Mouse (Mus musculus) G1E (cell line): Measurements from ENCODE around the gene Notch4. TPM values are rescaled to one million over a fixed set of nuclear protein-coding genes. Genes with fewer than 3 reads are reported as not detected.

Experiments
- ATAC-seq: 2 replicates; pipeline ENCODE4 v1.8.0; 2016; ENCODE audit warnings: mild to moderate bottlenecking; ENCODE audit not compliant: insufficient number of reproducible peaks, poor library complexity, low FRiP score, severe bottlenecking; ENCODE audit errors: extremely low read depth
- DNase-seq: peaks from one replicate; pipeline ENCODE4 v3.0.0; 2012; ENCODE audit warnings: low spot score
- H3K27me3 ChIP-seq: 2 replicates; pipeline ENCODE4 v1.6.1; 2012; ENCODE audit warnings: mild to moderate bottlenecking, low read length, inconsistent platforms; ENCODE audit not compliant: insufficient read depth
- H3K36me3 ChIP-seq: replicated peaks from 2 replicates; pipeline ENCODE3; 2012; ENCODE audit warnings: mild to moderate bottlenecking, inconsistent platforms
- H3K4me1 ChIP-seq: 2 replicates; pipeline ENCODE4 v1.6.1; 2012; ENCODE audit warnings: low read depth, low read length, inconsistent platforms, mixed read lengths; ENCODE audit not compliant: insufficient read depth
- H3K4me3 ChIP-seq: 2 replicates; pipeline ENCODE4 v1.5.1; 2012; ENCODE audit warnings: low read depth, mild to moderate bottlenecking, inconsistent platforms, low read length, moderate library complexity, mixed read lengths
- H3K9me3 ChIP-seq: replicated peaks from 2 replicates; pipeline ENCODE4 v1.6.1; 2012; ENCODE audit warnings: inconsistent platforms
- CTCF ChIP-seq: IDR thresholded peaks from 2 replicates; pipeline ENCODE4 v1.5.1; 2012; ENCODE audit warnings: low read depth, low read length, inconsistent platforms, mixed read lengths
- GATA1 ChIP-seq: IDR thresholded peaks from 2 replicates; pipeline ENCODE4 v1.6.1; 2012; ENCODE audit warnings: borderline replicate concordance, low read length, inconsistent platforms, mixed read lengths
- GATA2 ChIP-seq: IDR thresholded peaks from 2 replicates; pipeline ENCODE4 v1.6.1; 2012; ENCODE audit warnings: low read depth, low read length, inconsistent platforms, borderline replicate concordance
- POLR2AphosphoS5 ChIP-seq: IDR thresholded peaks from 2 replicates; pipeline ENCODE4 v1.6.1; 2012; ENCODE audit warnings: low read depth, low read length, inconsistent platforms; ENCODE audit not compliant: insufficient replicate concordance
- TAL1 ChIP-seq: conservative IDR thresholded peaks from 2 replicates; pipeline ENCODE4 v1.6.1; 2012; ENCODE audit warnings: low read depth, low read length, inconsistent platforms, mixed read lengths
- polyA plus RNA-seq: library from polyadenylated mRNA; stranded (reverse); fragments of >175 nt; gene quantifications from 2 replicates; pipeline ENCODE4 v1.2.3, GENCODE M21; 2012
- total RNA-seq, 2 experiments: library from RNA; stranded (forward) in 1 of 2; stranded (reverse) in 1 of 2; fragments of 200-1000 nt in 1 of 2; fragments of >200 nt in 1 of 2; fragmentation: Nextera tagmentation in 1 of 2; gene quantifications; 2 replicates each; pipeline ENCODE4 v1.2.3; 2014 to 2017

The Notch4 gene
- total and polyA plus RNA-seq, 3 experiments = 0.34 to 0.60 (median 0.60) TPM

DNA sequence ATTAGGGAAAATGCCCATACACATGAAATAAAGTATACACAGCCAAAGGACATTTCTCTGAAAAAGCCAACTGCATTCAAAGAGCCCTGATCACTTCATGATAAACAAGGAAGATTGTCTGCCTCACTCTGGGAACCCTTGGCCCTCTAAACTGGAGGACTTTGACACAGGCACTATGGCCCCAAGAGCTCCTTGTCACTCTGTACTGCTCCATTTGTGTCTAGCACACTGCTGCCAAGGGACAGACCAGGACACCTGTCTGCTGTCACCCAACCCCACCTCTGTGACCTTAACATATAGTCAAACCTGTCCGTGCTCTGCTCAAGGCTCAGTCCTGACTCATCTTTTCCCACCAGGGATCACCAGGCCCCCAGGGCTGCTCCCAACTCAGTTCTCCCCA, 17.3 kb upstream of the Notch4 start:
- DNase-seq = no peak
- H3K4me1 ChIP-seq = peaks cover 12% of the 10 kb centered on the region
- TF ChIP-seq CTCF (no peak), GATA1 (no peak), POLR2AphosphoS5 (no peak), GATA2 (no peak)

DNA sequence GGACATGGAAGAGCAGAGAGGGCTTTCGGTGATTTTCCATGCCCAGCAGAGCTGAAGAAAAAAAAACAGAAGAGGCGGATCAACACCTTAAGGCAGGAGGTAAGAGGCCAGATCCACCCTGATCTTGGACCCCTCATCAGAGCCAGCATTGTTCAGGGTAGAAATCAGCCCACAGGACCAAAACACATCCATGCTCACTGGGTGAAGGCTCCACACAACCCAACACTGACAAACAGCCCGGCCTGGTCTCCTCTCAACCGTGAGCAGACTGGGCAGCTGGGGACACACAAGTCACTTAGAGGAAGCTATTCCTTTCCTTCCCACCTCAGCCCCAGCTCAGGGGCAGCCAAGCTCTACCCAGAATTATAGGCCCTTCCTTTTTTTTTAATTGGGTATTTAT, 16.5 kb upstream of the Notch4 start:
- H3K27me3 ChIP-seq = no peaks in the 10 kb centered on the region; the same call in 1 of the 2 replicates
- H3K36me3 ChIP-seq = peaks cover 20% of the 10 kb centered on the region
- no peak overlapping the region for H3K4me3 ChIP-seq
- no peak for DNase-seq
- peaks cover 6% of the 10 kb centered on the region for H3K4me1 ChIP-seq
- H3K9me3 ChIP-seq = no peaks in the 10 kb centered on the region
- no peak for ATAC-seq
- TF ChIP-seq GATA1 (no peak), POLR2AphosphoS5 (no peak), TAL1 (no peak), GATA2 (no peak), CTCF (no peak)

More for the DNA sequence above, 17.3 kb upstream of the Notch4 start:
- no peaks in the 10 kb centered on the region for H3K9me3 ChIP-seq
- peaks cover 20% of the 10 kb centered on the region for H3K36me3 ChIP-seq
- no peak for ATAC-seq
- no peaks in the 10 kb centered on the region; the same call in 1 of the 2 replicates for H3K27me3 ChIP-seq
- no peak overlapping the region for H3K4me3 ChIP-seq

DNA sequence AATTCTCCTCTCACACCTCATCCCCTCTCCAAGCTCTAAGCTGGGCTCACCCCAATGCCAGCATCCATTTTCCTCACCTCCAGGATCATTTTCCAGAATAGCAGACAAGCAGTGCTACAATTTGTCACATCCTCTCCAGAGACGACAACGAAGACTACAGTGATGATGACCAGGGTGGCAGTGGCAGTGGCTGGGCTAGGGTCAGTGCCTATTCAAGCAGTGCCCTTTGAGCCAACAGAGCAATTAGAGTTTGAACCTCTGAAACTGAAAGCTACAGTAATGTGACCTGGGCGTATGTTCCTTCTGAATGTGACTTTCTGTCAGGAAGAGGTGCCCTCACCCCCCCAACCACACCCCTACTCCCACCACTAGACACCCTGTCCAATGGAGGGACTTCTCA, 14.9 kb upstream of the Notch4 start:
- Histone ChIP-seq H3K9me3 (no peaks in the 10 kb centered on the region), H3K36me3 (peaks cover 20% of the 10 kb centered on the region), H3K27me3 (peaks cover 6% of the 10 kb centered on the region), H3K4me1 (peaks cover 3% of the 10 kb centered on the region), H3K4me3 (no peak overlapping the region)
- ATAC-seq = no peak
- no peak for DNase-seq
- no peak for TF ChIP-seq TAL1
- no peak for TF ChIP-seq POLR2AphosphoS5
- no peak for TF ChIP-seq GATA1
- TF ChIP-seq CTCF = no peak
- no peak for TF ChIP-seq GATA2

DNA sequence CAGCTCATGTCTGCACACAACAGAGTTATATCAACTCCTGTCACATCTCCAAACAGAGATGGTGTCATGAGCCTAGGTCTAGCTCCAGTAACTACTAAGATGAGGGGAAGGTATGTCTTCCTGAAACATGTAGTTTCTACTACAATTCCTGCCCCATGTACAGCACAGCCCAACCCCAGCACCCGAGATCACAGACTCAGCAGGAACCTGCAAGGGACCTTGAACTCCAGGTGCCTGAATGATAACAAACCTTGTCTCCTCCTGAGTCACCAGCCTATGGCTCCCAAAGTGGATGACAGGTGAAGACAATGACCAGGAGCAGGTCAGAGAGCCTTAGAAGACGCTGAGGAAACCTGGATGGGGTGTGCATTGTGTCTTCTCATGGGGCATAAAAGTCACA, 14.2 kb upstream of the Notch4 start:
- Histone ChIP-seq H3K36me3 (peaks cover 20% of the 10 kb centered on the region), H3K9me3 (no peaks in the 10 kb centered on the region), H3K27me3 (peaks cover 10% of the 10 kb centered on the region), H3K4me1 (peaks cover 3% of the 10 kb centered on the region), H3K4me3 (no peak overlapping the region)
- ATAC-seq = no peak
- no peak for DNase-seq
- TF ChIP-seq GATA2 (no peak), CTCF (no peak), GATA1 (no peak), TAL1 (no peak), POLR2AphosphoS5 (no peak)

DNA sequence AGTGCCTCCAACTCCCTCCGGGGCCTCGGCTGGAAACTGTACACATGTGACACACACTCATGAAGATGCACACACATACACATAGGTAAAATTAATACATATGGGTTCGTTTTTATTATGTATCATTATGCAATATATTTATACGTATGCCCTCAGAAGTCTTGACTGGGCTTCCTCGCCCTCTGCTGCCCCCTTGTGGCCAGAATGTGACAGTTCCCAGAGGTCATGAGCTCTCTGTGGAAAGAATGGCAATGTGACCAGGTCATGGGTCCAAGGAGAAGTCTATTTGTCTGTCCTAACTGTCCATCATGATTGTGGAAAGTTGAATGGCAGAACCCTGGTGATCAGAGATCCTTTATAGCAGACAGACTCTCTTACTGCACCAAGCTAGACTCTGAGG, 8.6 kb upstream of the Notch4 start:
- TF ChIP-seq TAL1 = no peak
- no peak for TF ChIP-seq POLR2AphosphoS5
- no peak for TF ChIP-seq GATA2
- peak; percentile 68 for TF ChIP-seq CTCF
- TF ChIP-seq GATA1 = no peak
- no peak overlapping the region for H3K4me3 ChIP-seq
- peak; percentile 28; the same call in 1 of the 2 replicates for ATAC-seq
- DNase-seq = peak; percentile 64
- H3K36me3 ChIP-seq = no peaks in the 10 kb centered on the region
- no peaks in the 10 kb centered on the region for H3K4me1 ChIP-seq
- H3K9me3 ChIP-seq = no peaks in the 10 kb centered on the region
- peaks cover 16% of the 10 kb centered on the region for H3K27me3 ChIP-seq

DNA sequence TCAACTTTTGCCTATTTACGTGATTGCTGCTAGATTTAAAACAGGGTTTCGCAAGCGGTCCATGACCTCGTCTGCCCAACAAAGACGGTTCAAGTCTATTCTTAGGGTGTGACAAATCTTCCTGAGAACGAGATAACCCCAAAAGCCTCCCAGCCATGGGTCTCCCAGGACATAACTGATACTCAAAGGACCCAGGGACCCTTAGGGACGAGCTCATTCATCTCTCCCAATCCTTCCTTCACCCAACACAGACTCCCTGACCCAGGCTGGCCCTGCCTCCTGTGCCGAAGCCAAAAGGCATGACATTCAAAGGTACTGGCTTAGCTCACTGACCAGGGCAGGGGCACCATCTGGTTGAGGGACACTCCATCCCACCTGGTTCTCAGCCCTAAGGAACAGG, 7.7 kb upstream of the Notch4 start:
- Histone ChIP-seq H3K4me3 (no peak overlapping the region), H3K27me3 (peaks cover 20% of the 10 kb centered on the region), H3K9me3 (no peaks in the 10 kb centered on the region), H3K36me3 (no peaks in the 10 kb centered on the region), H3K4me1 (peaks cover 4% of the 10 kb centered on the region)
- TF ChIP-seq CTCF (no peak), GATA2 (no peak)
- no peak for ATAC-seq
- no peak for DNase-seq

DNA sequence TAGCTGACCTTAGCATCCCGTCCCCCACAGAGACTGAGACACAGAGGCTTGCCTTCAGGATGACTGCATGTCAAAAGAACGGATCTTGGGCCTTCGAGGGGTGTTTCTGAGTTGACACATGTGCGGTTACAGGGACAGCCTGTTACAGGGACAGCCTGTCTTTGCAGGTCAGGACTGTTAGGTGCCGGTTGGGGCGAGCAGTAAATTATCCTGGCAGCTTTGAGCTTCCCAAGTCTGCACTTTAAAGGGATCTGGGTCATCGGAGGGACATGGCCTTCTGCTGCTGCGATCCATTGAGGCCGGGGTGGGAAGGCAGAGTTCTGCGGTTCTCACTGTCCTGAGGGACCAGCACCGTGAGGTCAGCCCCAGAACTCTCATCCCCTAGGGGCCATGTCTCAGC, 6.7 kb upstream of the Notch4 start:
- TF ChIP-seq POLR2AphosphoS5 = no peak
- no peak for TF ChIP-seq TAL1
- TF ChIP-seq GATA2 = no peak
- TF ChIP-seq GATA1 = no peak
- no peak for TF ChIP-seq CTCF
- ATAC-seq = no peak
- no peaks in the 10 kb centered on the region for H3K36me3 ChIP-seq
- no peaks in the 10 kb centered on the region for H3K9me3 ChIP-seq
- DNase-seq = no peak
- no peak overlapping the region for H3K4me3 ChIP-seq
- H3K4me1 ChIP-seq = peaks cover 5% of the 10 kb centered on the region
- peaks cover 20% of the 10 kb centered on the region for H3K27me3 ChIP-seq
